Mouse (Mus musculus) small intestine, adult 2 months (tissue): ENCODE results near the gene Ssbp2.

ENCODE experiments used
- CTCF ChIP-seq: fragments of 200-500 bp; IDR thresholded peaks from 2 replicates; pipeline ENCODE4 v1.5.1; 2012; ENCODE audit warnings: low read depth, mild to moderate bottlenecking, control low read depth, inconsistent platforms, low read length, moderate library complexity, mixed read lengths; ENCODE audit not compliant: insufficient replicate concordance, insufficient read length; ENCODE audit errors: extremely low read depth
- POLR2A ChIP-seq: fragments of 200-500 bp; IDR thresholded peaks from 2 replicates; pipeline ENCODE4 v1.6.1; 2012; ENCODE audit warnings: low read depth, mild to moderate bottlenecking, control low read depth, inconsistent platforms, low read length, moderate library complexity

GRCm38 (mm10) chr13:91441476-91441875, 18.6 kb upstream of the Ssbp2 start:
- TF ChIP-seq POLR2A (no peak), CTCF (no peak)
